Mouse (Mus musculus): ENCODE data around the gene Arid1b. TPM values are rescaled to one million over a fixed set of nuclear protein-coding genes. Genes with fewer than 3 reads are reported as not detected.
A peak's percentile ranks its signal among the peaks of the same experiment; 100 is the strongest.
"Not testable (repeated sequence)": the region's sequence is repeated elsewhere in the genome, so short reads cannot be mapped to it uniquely, and the experiment has no call there.

The Arid1b gene
- polyA plus RNA-seq, 1 experiment from 2014 or later = 22.6 TPM

DNA sequence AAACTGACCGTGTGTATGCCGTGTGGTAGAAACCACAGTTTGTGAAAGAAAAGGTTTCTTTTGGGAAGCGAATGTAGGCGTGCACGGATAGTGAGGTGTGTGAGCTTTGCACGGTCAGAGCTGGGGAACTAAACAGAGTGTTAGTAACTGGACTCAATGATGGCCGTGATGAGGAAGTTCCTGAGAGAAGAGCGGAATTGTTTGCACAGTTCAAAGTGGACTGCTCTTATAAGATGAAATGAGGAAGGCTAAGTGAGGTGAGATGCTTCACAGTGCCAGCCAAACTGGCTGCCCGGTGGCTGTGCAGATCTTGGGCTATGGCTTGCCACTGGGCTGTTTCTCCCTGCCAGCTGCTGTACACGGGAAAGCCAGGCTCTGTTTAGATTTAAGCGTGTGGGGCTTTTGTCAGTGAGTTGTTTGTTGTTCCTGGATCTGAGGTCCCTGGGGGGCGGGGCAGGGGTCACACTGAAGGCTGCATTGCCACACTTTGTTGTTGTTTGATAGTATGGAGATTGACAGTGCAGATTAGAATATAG, 86.8 kb downstream of the Arid1b start:
- WGBS = 41% methylated on average over 12 of the region's 12 CpGs
- no peak for ATAC-seq (ENCODE audit: insufficient number of reproducible peaks, insufficient read depth, low FRiP score, low read depth)
- Histone ChIP-seq H3K27ac (ENCODE audit: low read length) (no peak overlapping the region), H3K4me3 (ENCODE audit: low read depth, low read length) (no peak overlapping the region), H3K4me2 (replicated peaks; ENCODE audit: low read depth, low read length) (no peak overlapping the region), H3K36me3 (ENCODE audit: control insufficient read depth, insufficient read depth, low read length) (no peaks in the 10 kb centered on the region; the same call in 1 of the 2 replicates), H3K4me1 (ENCODE audit: control insufficient read depth, insufficient read depth, low read length) (peaks cover 44% of the 10 kb centered on the region), H3K27me3 (ENCODE audit: control insufficient read depth, insufficient read depth, low read length) (no peaks in the 10 kb centered on the region), H3K9ac (replicated peaks; ENCODE audit: low read depth, low read length) (no peak overlapping the region), H3K9me3 (ENCODE audit: control insufficient read depth, low read depth, low read length) (no peaks in the 10 kb centered on the region)

DNA sequence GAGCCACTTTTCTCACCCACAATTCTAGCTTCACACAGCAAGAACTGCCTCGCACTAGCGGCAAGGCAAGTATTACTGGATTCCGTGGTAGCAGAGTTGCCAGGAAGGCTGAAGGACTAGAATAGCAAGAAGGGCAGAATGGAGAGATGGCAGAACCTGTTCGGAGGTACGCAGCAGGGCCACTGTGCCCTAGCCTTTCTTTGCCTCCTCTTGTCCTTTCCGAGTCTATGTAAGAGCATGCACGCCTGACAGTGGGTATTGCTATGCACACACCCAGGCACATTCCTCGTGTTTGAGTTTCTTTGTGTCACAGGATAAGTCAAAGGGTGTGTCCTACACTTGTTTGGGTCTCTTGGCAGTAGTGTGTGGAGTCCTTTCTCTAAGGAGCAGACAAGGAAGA, 88.1 kb downstream of the Arid1b start:
- WGBS = 63% methylated on average over 8 of the region's 8 CpGs
- no peaks in the 10 kb centered on the region for H3K27me3 ChIP-seq (ENCODE audit: control insufficient read depth, insufficient read depth, low read length)
- H3K9ac ChIP-seq (replicated peaks; ENCODE audit: low read depth, low read length) = no peak overlapping the region
- no peak overlapping the region for H3K4me2 ChIP-seq (replicated peaks; ENCODE audit: low read depth, low read length)
- H3K4me1 ChIP-seq (ENCODE audit: control insufficient read depth, insufficient read depth, low read length) = peaks cover 51% of the 10 kb centered on the region
- H3K27ac ChIP-seq (ENCODE audit: low read length) = peak overlapping the region; percentile 61; the same call in 1 of the 2 replicates
- no peaks in the 10 kb centered on the region for H3K9me3 ChIP-seq (ENCODE audit: control insufficient read depth, low read depth, low read length)
- ATAC-seq (ENCODE audit: insufficient number of reproducible peaks, insufficient read depth, low FRiP score, low read depth) = peak; percentile 70
- no peak overlapping the region for H3K4me3 ChIP-seq (ENCODE audit: low read depth, low read length)
- H3K36me3 ChIP-seq (ENCODE audit: control insufficient read depth, insufficient read depth, low read length) = no peaks in the 10 kb centered on the region; the same call in 1 of the 2 replicates

DNA sequence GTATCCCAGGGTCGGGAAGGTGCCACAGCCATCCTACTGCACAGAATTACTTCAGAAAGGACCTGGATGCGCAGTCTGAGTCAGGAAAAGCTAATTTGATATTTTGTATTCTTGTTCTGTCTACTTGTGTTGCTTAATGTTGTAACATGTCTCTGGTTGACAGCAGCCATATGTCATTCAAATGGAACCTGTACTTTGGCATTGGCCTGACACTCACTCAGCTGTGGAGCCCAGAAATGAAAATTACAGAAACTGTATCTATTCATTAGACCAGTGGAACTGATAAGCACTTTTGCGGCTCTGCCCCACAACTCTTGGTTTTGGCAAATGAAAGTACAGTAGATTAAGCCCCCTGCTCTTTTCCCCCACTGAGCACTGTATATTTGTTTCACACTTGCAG, 89.4 kb downstream of the Arid1b start:
- H3K9ac ChIP-seq (replicated peaks; ENCODE audit: low read depth, low read length) = no peak overlapping the region
- H3K4me1 ChIP-seq (ENCODE audit: control insufficient read depth, insufficient read depth, low read length) = peaks cover 51% of the 10 kb centered on the region
- H3K4me3 ChIP-seq (ENCODE audit: low read depth, low read length) = no peak overlapping the region
- H3K36me3 ChIP-seq (ENCODE audit: control insufficient read depth, insufficient read depth, low read length) = no peaks in the 10 kb centered on the region; the same call in 1 of the 2 replicates
- no peak overlapping the region for H3K27ac ChIP-seq (ENCODE audit: low read length)
- ATAC-seq (ENCODE audit: insufficient number of reproducible peaks, insufficient read depth, low FRiP score, low read depth) = no peak
- H3K9me3 ChIP-seq (ENCODE audit: control insufficient read depth, low read depth, low read length) = no peaks in the 10 kb centered on the region
- H3K27me3 ChIP-seq (ENCODE audit: control insufficient read depth, insufficient read depth, low read length) = no peaks in the 10 kb centered on the region
- 80% methylated on average over 3 of the region's 3 CpGs for WGBS
- H3K4me2 ChIP-seq (replicated peaks; ENCODE audit: low read depth, low read length) = no peak overlapping the region

DNA sequence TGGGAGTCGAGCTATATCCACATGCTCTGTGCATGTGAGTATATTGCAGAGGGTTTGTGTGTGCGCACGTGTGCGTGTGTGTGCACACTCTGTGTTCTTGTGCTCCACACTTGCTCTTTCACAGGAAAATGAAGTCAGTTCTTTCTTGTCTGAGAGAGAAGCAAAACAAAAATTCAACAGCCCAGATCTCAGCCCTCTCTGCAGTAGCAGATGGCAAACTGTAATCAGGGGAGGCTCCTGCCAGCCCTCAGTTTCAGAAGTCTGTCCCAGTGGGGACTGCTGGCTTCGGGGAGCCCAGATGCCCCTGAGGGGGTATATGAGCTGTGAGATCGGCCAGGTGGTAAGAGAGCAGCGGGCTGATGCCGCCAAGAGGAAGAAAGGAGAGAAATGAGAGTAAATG, 90.0 kb downstream of the Arid1b start:
- no peaks in the 10 kb centered on the region for H3K9me3 ChIP-seq (ENCODE audit: control insufficient read depth, low read depth, low read length)
- no peak for ATAC-seq (ENCODE audit: insufficient number of reproducible peaks, insufficient read depth, low FRiP score, low read depth)
- no peak overlapping the region for H3K4me3 ChIP-seq (ENCODE audit: low read depth, low read length)
- H3K27ac ChIP-seq (ENCODE audit: low read length) = no peak overlapping the region
- no peaks in the 10 kb centered on the region for H3K27me3 ChIP-seq (ENCODE audit: control insufficient read depth, insufficient read depth, low read length)
- WGBS = 56% methylated on average over 8 of the region's 8 CpGs
- no peaks in the 10 kb centered on the region; the same call in 1 of the 2 replicates for H3K36me3 ChIP-seq (ENCODE audit: control insufficient read depth, insufficient read depth, low read length)
- H3K9ac ChIP-seq (replicated peaks; ENCODE audit: low read depth, low read length) = no peak overlapping the region
- peaks cover 51% of the 10 kb centered on the region for H3K4me1 ChIP-seq (ENCODE audit: control insufficient read depth, insufficient read depth, low read length)
- H3K4me2 ChIP-seq (replicated peaks; ENCODE audit: low read depth, low read length) = no peak overlapping the region

DNA sequence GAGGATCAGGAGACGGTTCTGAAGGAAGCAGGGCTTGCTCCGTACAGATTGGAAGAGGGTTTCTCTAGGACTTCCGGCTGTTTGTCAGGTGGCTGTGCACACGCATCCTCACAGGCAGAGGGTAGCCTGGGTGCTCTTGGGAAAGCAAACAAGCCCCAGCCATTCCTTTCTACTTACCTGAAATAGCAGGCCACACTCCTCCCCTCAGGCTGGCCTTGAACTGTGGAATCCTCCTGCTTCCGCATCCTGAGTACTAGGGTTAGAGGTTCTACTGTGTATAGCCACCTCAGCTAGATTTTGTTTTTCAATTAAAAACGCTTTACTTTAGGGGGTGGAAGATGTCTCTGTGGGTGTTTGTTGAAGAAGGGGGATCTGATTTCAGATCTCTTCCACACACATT, 90.9 kb downstream of the Arid1b start:
- WGBS = 39% methylated on average over 6 of the region's 6 CpGs
- no peak for ATAC-seq (ENCODE audit: insufficient number of reproducible peaks, insufficient read depth, low FRiP score, low read depth)

DNA sequence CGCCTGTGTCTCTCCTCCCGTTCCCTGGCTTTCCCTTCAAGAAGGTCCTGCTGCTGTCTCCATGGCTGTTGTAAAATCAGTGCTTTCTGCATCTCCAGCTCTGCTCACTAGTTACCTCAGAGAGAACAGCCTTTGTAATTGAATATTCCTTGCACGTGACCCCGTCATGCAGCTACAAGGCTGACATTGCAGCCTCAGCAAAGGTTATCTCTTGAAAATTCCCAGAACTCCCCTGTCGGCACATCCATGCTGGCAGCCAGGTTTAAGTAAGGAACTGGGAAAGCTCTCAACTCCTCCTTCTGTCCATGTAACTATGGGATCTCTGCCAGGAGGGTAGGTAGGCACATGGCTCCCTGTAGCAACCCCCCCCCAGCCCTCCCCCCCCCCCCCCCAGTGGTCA, 91.8 kb downstream of the Arid1b start:
- H3K4me1 ChIP-seq (ENCODE audit: control insufficient read depth, insufficient read depth, low read length) = peaks cover 50% of the 10 kb centered on the region
- 28% methylated on average over 5 of the region's 5 CpGs for WGBS
- ATAC-seq (ENCODE audit: insufficient number of reproducible peaks, insufficient read depth, low FRiP score, low read depth) = no peak

More for the DNA sequence above, 90.9 kb downstream of the Arid1b start:
- Histone ChIP-seq H3K27me3 (ENCODE audit: control insufficient read depth, insufficient read depth, low read length) (no peaks in the 10 kb centered on the region), H3K27ac (ENCODE audit: low read length) (no peak overlapping the region; the same call in 1 of the 2 replicates), H3K4me1 (ENCODE audit: control insufficient read depth, insufficient read depth, low read length) (peaks cover 59% of the 10 kb centered on the region), H3K36me3 (ENCODE audit: control insufficient read depth, insufficient read depth, low read length) (no peaks in the 10 kb centered on the region; the same call in 1 of the 2 replicates), H3K4me3 (ENCODE audit: low read depth, low read length) (no peak overlapping the region), H3K9me3 (ENCODE audit: control insufficient read depth, low read depth, low read length) (no peaks in the 10 kb centered on the region), H3K9ac (replicated peaks; ENCODE audit: low read depth, low read length) (no peak overlapping the region), H3K4me2 (replicated peaks; ENCODE audit: low read depth, low read length) (no peak overlapping the region)

DNA sequence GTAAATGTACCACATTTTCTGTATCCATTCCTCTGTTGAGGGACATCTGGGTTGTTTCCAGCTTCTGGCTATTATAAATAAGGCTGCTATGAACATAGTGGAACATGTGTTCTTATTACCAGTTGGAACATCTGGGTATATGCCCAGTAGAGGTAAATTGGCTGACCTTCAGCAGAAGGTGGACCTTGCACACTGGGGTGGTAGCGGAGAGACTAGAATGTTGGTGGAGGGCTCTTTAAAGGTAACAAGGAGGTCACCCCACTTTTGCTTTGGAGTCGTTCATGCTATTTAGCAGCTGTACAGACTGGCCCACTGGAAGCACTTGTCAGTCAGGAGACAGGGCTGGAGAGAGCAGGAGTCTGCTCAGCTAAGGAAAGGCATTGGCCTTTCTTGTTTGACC, 94.1 kb downstream of the Arid1b start:
- WGBS = 71% methylated on average over 2 of the region's 2 CpGs
- not testable (repeated sequence) for H3K27ac ChIP-seq (ENCODE audit: low read length); H3K4me2 ChIP-seq (replicated peaks; ENCODE audit: low read depth, low read length); H3K4me3 ChIP-seq (ENCODE audit: low read depth, low read length); H3K36me3 ChIP-seq (ENCODE audit: control insufficient read depth, insufficient read depth, low read length); H3K9ac ChIP-seq (replicated peaks; ENCODE audit: low read depth, low read length); ATAC-seq (ENCODE audit: insufficient number of reproducible peaks, insufficient read depth, low FRiP score, low read depth); H3K27me3 ChIP-seq (ENCODE audit: control insufficient read depth, insufficient read depth, low read length); H3K9me3 ChIP-seq (ENCODE audit: control insufficient read depth, low read depth, low read length)
- H3K4me1 ChIP-seq (ENCODE audit: control insufficient read depth, insufficient read depth, low read length) = peaks cover 44% of the 10 kb centered on the region

More for the DNA sequence above, 91.8 kb downstream of the Arid1b start:
- Histone ChIP-seq H3K4me2 (replicated peaks; ENCODE audit: low read depth, low read length) (no peak overlapping the region), H3K9me3 (ENCODE audit: control insufficient read depth, low read depth, low read length) (no peaks in the 10 kb centered on the region), H3K36me3 (ENCODE audit: control insufficient read depth, insufficient read depth, low read length) (no peaks in the 10 kb centered on the region; the same call in 1 of the 2 replicates), H3K9ac (replicated peaks; ENCODE audit: low read depth, low read length) (no peak overlapping the region), H3K27me3 (ENCODE audit: control insufficient read depth, insufficient read depth, low read length) (no peaks in the 10 kb centered on the region), H3K27ac (ENCODE audit: low read length) (no peak overlapping the region; the same call in 1 of the 2 replicates), H3K4me3 (ENCODE audit: low read depth, low read length) (no peak overlapping the region)

DNA sequence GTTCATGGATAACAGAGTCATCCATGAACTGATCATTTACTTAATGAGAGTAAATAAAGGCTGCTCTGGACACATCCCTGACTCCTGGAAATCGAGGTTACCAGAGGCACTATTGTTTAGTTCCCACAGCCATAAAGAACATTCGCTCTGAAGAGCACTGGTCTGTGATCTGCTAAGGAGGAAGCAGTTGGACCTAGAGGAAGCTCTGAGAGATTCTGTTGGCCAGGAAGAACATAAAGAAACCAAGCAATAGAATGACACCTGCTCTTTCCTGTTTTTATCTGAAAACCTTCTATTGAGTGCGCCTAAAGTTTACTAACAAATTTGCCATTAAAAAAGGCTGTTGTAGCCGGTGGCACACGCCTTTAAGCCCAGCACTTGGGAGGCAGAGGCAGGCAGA, 94.7 kb downstream of the Arid1b start:
- peak overlapping the region; percentile 61; the same call in 1 of the 2 replicates for H3K27ac ChIP-seq (ENCODE audit: low read length)
- H3K4me1 ChIP-seq (ENCODE audit: control insufficient read depth, insufficient read depth, low read length) = peaks cover 42% of the 10 kb centered on the region
- no peaks in the 10 kb centered on the region for H3K36me3 ChIP-seq (ENCODE audit: control insufficient read depth, insufficient read depth, low read length)
- H3K27me3 ChIP-seq (ENCODE audit: control insufficient read depth, insufficient read depth, low read length) = no peaks in the 10 kb centered on the region
- H3K4me2 ChIP-seq (replicated peaks; ENCODE audit: low read depth, low read length) = no peak overlapping the region
- WGBS = 67% methylated on average over 5 of the region's 5 CpGs
- no peaks in the 10 kb centered on the region for H3K9me3 ChIP-seq (ENCODE audit: control insufficient read depth, low read depth, low read length)
- H3K4me3 ChIP-seq (ENCODE audit: low read depth, low read length) = no peak overlapping the region
- no peak overlapping the region for H3K9ac ChIP-seq (replicated peaks; ENCODE audit: low read depth, low read length)
- no peak for ATAC-seq (ENCODE audit: insufficient number of reproducible peaks, insufficient read depth, low FRiP score, low read depth)

DNA sequence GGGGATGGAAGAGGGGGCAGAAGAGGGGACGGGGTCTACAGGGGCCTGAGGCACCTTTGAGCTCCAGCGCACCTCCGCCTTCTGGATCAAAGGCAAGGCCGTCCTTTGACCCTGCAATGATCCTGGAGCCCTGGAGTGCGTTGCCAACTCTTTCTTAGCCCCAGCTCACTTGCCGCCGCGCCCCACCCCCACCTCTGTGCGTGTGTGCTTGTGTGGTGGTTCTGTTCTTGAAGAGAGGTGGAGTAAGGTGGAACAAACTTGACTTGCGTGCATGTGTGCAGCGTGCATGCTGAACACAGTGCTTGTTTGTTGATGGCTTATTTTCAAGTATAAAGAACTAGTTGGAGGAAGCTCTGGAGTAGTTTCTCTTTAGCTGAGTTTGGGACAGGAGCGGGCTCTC, 95.4 kb downstream of the Arid1b start:
- no peaks in the 10 kb centered on the region for H3K36me3 ChIP-seq (ENCODE audit: control insufficient read depth, insufficient read depth, low read length)
- H3K9ac ChIP-seq (replicated peaks; ENCODE audit: low read depth, low read length) = no peak overlapping the region
- H3K4me2 ChIP-seq (replicated peaks; ENCODE audit: low read depth, low read length) = 0 out of 2 replicates have a peak overlapping the region, but pooled peaks have one; percentile 16
- H3K9me3 ChIP-seq (ENCODE audit: control insufficient read depth, low read depth, low read length) = no peaks in the 10 kb centered on the region
- no peaks in the 10 kb centered on the region for H3K27me3 ChIP-seq (ENCODE audit: control insufficient read depth, insufficient read depth, low read length)
- 17% methylated on average over 12 of the region's 12 CpGs for WGBS
- H3K27ac ChIP-seq (ENCODE audit: low read length) = peak overlapping the region; percentile 61; the same call in 1 of the 2 replicates
- no peak overlapping the region for H3K4me3 ChIP-seq (ENCODE audit: low read depth, low read length)
- peaks cover 37% of the 10 kb centered on the region for H3K4me1 ChIP-seq (ENCODE audit: control insufficient read depth, insufficient read depth, low read length)
- ATAC-seq (ENCODE audit: insufficient number of reproducible peaks, insufficient read depth, low FRiP score, low read depth) = peak; percentile 26; the same call in 1 of the 2 replicates

Measured in stomach, embryonic 14.5 days (tissue).